Mouse (Mus musculus) embryonic fibroblast, embryonic 13.5 days (primary cell): ENCODE results near the gene Fopnl.

Experiments used
- CTCF ChIP-seq: IDR thresholded peaks from 2 replicates; pipeline ENCODE4 v1.5.1; 2011; ENCODE audit warnings: mild to moderate bottlenecking, control low read depth, low read length, moderate library complexity, borderline replicate concordance; ENCODE audit not compliant: insufficient read depth
- POLR2A ChIP-seq: IDR thresholded peaks from 2 replicates; pipeline ENCODE4 v1.6.1; 2011; ENCODE audit warnings: low read depth, mild to moderate bottlenecking, control low read depth, low read length, moderate library complexity

- no peak for TF ChIP-seq POLR2A
- TF ChIP-seq CTCF = no peak
Observed at GRCm38 (mm10) chr16:14363496-14363895, 46.3 kb upstream of the Fopnl start.
